Mouse (Mus musculus) cortical plate, adult 2 months (tissue): ENCODE results near the gene Stat3.

Source experiments
- CTCF ChIP-seq: fragments of 200-500 bp; IDR thresholded peaks from 2 replicates; pipeline ENCODE4 v1.5.1; 2011; ENCODE audit warnings: mild to moderate bottlenecking, control low read depth, low read length; ENCODE audit not compliant: insufficient read depth; ENCODE audit errors: extremely low read depth
- POLR2A ChIP-seq: fragments of 200-500 bp; IDR thresholded peaks from 2 replicates; pipeline ENCODE4 v1.6.1; 2011; ENCODE audit warnings: mild to moderate bottlenecking, low read length, control low read depth; ENCODE audit not compliant: insufficient read depth; ENCODE audit errors: extremely low read depth

DNA sequence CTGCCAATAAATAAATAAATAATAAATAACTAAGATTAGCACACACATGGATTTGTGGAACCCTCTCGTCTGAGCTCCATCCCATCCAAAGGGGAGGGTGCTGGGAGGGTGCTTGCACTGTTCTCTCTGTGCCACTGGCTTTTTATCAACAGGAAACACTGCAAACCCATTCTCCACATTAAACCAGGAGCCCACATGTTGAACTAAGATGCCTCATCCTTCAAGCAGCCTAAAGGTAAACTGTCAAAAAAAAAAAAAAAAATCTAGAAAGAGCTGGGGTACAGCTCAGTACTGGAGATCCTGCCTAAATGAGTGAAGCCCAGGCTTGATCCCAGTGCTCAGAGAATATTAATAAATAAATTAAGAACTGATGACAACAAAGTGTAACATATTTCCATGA lies 33.4 kb downstream of the Stat3 start:
- no peak for TF ChIP-seq CTCF
- TF ChIP-seq POLR2A, result no peak
